Mouse (Mus musculus) layer of hippocampus, postnatal 36 days (tissue): ENCODE measurements around the gene Top3a. TPM values are rescaled to one million over a fixed set of nuclear protein-coding genes. Genes with fewer than 3 reads are reported as not detected.
"Not testable (repeated sequence)": the region's sequence is repeated elsewhere in the genome, so short reads cannot be mapped to it uniquely, and the experiment has no call there.

Source experiments
- DNase-seq, 2 experiments: peaks; one replicate each; pipeline ENCODE4 v3.0.0; 2022
- total RNA-seq, 2 experiments: library from RNA; stranded (reverse); gene quantifications; 2 replicates each; pipeline ENCODE4 v1.2.3; 2021

Top3a gene
- total RNA-seq = 1 to 10 TPM; 5.1 to 5.3 TPM

- peak; percentile 87 to 88 for DNase-seq
These were observed at the start of gene Top3a, which contains the start of gene Smcr8 for GRCm38 (mm10) chr11:60776829-60777740. TSS of gene Top3a (minus strand) at chr11:60777365. TSS of gene Smcr8 (plus strand) at chr11:60777524.

GRCm38 (mm10) chr11:60826700-60827099 lies 49.5 kb upstream of the Top3a start:
- no peak for DNase-seq

DNA sequence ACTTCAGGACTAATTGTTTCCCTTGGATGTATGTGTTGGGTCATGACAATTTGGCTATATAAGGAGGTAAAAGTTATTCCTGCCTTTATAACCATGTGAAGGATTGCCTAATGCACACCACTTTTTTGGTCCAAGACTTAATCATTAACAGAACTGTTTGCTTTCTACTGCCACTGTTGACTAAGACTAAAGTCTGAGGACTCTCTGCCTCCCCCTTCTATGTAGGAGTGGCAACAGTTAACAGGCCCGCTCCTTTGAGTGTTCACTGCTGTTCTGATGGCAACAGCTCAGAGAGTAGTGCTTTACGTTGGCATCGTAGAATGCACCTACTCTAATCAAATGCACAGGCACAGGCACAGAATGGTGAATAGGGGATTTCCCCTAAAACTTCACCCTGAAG lies 48.0 kb upstream of the Top3a start:
- no peak for DNase-seq

- DNase-seq = no peak
These were observed 46.6 kb upstream of the Top3a start for GRCm38 (mm10) chr11:60823771-60824170.

- no peak for DNase-seq
These were observed 39.2 kb upstream of the Top3a start for GRCm38 (mm10) chr11:60816398-60816797.

DNA sequence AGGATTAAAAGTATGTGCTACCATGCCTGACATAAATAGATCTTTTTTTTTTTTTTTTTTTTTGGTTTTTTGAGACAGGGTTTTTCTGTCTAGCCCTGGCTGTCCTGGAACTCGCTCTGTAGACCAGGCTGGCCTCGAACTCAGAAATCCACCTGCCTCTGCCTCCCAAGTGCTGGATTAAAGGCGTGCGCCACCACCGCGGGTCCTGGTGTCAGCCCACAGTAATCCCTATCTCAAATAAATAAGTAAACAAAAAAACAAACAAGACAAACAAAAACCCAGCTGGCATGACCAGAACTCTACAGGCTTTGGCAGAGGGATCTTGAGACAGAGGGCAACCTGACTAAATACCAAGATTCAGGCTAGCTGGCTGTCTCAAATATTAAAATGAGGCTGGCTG lies 34.5 kb upstream of the Top3a start, which contains the start of gene Shmt1:
Shmt1 (minus strand) TSS at position 101 of the 400 bp plus-strand sequence.
- DNase-seq = not testable (repeated sequence)

GRCm38 (mm10) chr11:60811054-60811460 lies 33.9 kb upstream of the Top3a start:
- peak; percentile 88 to 90 for DNase-seq

- no peak for DNase-seq
These were observed 33.1 kb upstream of the Top3a start for GRCm38 (mm10) chr11:60810046-60810965.

GRCm38 (mm10) chr11:60809546-60809945 lies 32.4 kb upstream of the Top3a start:
- DNase-seq = no peak

- peak; percentile 26 to 43 for DNase-seq
These were observed 31.3 kb upstream of the Top3a start for GRCm38 (mm10) chr11:60808286-60809070.

GRCm38 (mm10) chr11:60800892-60801291 lies 23.7 kb upstream of the Top3a start:
- no peak for DNase-seq

GRCm38 (mm10) chr11:60799977-60800376 lies 22.8 kb upstream of the Top3a start:
- DNase-seq = no peak

DNA sequence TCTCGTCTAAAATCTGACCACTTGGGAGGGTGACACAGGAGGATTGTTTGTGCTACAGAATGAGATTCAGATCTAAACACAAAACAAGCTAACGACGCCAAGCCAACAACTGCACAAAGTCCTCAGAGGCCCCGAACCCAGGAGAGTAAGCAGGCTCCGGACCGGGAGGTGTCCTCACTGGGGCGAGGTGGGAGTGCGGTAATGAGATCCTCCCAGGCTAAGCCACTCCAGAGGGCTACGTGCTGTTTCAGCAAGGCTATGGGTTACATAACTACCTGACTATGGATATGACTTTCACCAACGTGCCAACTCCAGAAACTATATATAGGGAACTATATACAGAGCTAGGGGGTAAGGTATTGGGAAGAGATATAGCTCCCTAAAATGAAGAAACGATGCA lies 19.2 kb upstream of the Top3a start:
- no peak for DNase-seq

GRCm38 (mm10) chr11:60790472-60790871 lies 13.3 kb upstream of the Top3a start:
- no peak for DNase-seq

DNA sequence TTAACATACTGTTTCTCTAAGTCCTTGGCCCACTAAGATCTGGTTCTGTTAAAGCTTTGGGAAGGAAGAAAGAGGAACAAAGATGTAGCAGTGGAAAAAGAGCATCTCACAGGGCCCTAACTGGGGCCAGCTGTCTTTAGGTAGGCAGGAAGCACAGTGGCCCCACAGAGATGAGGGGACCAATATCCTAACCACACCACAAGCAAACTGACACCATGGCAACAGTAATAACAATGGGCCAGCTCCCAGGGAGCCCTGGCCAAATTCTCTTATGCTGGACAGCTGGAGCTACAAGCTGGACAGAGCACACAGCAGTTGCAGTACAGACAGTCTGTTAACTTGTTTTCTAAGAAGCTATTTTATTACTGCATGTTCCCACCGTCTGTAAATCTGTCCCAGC lies 10.4 kb upstream of the Top3a start:
- peak in 1 of 2 experiments; percentile 20 for DNase-seq

DNA sequence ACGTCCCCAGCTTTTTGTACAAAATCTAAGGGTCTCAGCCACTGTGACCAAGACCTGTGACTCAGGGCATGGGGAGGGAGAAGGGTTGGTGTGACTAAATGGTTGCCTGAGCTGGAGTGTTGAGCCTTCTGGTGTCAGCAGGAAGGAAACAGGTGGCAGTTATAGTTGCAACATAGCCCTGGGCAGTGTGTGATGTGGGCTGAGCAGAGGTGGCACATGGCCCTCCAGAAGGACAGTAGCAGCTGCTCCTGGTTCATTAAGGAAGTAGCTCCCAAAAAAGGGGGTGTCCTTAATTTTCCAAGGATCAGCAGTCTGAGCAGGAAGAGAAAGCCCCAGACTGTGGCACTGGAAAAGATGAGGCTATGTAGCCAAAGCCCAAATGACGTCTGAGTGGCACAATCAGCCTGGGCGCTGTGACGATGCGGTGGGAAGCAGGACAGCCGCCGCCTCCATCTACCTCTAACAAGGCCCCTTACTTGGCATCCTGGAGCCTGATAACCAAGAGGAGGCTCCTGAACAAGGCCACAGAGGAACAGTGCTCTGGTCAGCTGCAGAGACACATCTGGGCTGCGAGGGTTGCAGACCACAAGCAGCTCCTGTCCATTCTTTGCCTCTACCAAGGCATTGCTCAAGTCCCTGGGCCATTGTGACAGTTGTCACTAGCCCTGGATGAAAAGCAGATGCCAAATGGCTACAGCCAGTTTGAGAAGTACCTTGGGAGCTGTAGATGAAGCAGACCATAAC lies 7.2 kb upstream of the Top3a start:
- no peak for DNase-seq

GRCm38 (mm10) chr11:60779673-60780189 lies 2.6 kb upstream of the Top3a start:
- no peak for DNase-seq

- no peak for DNase-seq
These were observed 721 bp upstream of the Top3a start for GRCm38 (mm10) chr11:60777801-60778370.

DNA sequence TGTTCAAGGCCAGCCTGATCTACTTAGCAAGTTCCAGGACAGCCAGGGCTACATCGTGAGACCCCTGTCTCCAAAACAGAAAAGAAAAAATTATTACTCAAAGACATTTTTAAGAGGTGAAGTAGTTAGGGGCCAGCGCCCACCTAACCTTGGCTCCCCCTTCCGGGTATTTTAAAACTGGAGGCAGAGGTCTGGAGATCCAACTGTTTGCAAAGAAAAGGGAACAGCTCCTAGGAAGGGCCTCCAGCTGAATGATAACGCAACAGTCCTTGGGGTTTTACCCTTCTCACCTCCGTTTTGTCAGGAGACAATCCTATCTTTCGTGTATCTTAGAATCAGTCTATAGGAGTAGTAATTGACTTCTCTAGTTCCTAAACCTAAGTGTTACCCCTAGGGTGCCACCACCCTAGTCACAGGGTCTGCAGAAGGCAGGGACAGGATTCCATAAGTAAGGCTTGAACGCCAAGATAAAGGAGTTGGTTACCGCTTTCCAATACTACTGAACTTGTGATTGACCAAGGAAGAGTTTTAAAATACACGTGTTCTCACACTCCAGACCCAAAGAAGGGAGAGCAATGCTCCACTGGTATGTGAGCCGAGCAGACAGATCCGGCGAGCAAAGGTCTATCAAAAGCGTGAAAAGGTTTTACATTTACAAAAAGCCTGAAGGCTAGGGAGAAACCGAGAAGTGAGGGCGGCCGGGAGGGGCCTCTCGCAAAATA lies 897 bp downstream of the Top3a start:
- no peak for DNase-seq

- no peak for DNase-seq
These were observed 1.6 kb downstream of the Top3a start for GRCm38 (mm10) chr11:60775578-60775977.
